Mouse (Mus musculus): Measurements from ENCODE around the gene Mpped1. TPM values are rescaled to one million over a fixed set of nuclear protein-coding genes. Genes with fewer than 3 reads are reported as not detected.

The Mpped1 gene
- total RNA-seq (2021), result 100 to 1,000 TPM; 206 to 213 TPM
- long read RNA-seq, experiment 1, transcript Mpped1-201 (7 exons, 3,265 nt), result major isoform, 119 of 256 reads
- long read RNA-seq, experiment 1, partial matches to known transcripts, result 90 of 256 reads
- long read RNA-seq, experiment 1, other reads (novel, unspliced or antisense), result 43 of 256 reads
- long read RNA-seq, experiment 2, transcript Mpped1-201 (7 exons, 3,265 nt), result major isoform, 72 of 171 reads
- long read RNA-seq, experiment 2, partial matches to known transcripts, result 74 of 171 reads
- long read RNA-seq, experiment 2, other reads (novel, unspliced or antisense), result 25 of 171 reads

DNA sequence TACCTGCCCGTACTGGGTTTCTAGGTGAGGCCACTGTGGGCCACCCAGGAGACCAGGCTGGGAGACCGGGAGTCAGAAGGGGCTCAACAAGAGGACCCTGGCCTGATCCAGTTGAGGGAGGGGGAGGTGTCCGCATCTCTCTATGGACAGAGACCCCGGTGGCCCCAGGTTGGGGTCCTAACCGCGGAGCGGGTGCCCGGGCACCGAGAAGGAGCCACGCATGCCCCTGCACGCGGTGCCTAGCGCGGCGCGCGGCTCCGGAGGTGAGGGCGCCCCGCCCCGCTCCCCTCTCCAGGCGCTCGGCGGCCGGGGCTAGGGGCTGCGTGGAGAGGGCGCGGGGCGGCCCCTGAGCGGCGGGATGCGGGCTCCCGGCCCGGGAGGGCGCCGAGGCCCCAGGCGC is at the start of gene Mpped1:
Mpped1 (plus strand) TSS at position 81 of the 400 bp plus-strand sequence.
- no peak for DNase-seq (ENCODE audit: low spot score in 2 of 2)

DNA sequence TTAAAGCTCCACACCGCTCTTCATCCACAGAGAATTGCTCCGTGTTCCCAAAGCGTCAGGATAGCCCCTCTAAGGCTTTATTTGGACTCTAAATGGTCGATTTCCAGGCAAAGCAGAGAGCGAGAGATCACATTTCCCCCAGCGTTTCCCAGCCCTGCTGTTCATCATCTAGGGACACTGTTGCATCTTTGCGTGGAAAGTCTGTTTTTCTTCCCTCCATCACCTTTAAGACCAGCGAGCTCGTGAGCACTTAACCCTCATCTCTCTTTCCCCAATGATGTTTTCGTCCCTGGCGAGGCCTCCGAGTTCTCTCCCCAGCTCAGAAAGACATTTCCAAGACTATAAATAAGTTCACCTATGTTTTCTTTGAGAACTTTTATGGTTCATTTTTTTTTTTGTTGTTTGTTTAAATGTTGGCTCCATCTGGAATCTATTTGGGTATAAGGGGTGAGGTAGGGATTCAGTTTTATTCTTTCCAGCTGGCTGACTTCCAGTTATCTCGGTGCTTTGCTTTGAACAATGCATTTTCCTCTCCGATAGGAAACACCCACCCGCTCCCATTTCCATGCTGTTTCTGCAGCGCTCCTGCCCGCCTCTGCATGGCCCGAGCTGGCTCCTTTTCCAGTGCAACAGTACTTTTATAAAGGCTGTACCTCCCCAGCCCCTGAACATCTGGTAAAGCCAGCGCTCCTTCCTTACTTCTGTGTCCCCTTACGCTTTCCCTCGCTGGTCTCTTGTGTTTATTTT is 38.4 kb upstream of the Mpped1 start:
- DNase-seq (ENCODE audit: low spot score in 2 of 2), result peak; percentile 41 to 60

DNA sequence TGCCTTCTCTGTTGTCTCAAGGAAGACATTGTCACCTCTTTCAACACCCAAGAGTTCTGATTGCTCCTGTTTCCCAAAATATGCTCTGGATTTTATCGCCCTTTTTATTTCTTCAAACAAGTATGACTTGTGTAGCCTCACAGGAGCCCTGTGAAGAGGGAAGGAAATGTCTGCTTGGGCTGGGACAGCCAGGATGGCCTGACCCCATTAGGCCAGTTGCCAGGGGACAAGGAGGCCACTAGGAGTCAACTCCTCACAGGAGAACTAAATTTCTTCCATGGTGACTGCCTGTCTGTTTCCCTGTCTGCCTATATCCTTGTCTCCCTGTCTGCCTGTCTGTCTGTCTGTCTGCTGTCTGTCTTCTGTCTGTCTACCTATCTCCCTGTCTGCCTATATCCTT is 37.2 kb upstream of the Mpped1 start:
- DNase-seq (ENCODE audit: low spot score in 2 of 2), result no peak

DNA sequence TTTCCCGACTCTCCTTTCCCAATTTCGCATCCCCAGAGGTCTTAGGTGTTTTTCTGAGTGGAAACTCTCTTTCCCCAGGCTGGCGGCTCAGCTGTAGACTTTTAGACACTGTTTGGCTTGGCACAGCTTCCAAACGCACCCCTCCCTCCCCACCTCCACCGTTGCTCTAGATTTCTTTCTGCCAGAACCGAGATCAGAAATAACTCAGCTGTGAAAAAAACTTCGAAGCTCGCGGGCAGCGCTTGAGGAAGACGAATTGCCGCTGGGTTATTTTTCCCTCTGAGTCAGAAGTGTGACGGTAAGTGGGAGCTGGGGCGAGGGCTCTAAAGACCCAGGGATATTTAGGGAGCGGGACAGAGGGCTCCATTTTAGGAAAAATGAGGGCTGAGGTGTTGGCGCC is 33.0 kb upstream of the Mpped1 start:
- DNase-seq (ENCODE audit: low spot score in 2 of 2), result peak; percentile 77 to 87

DNA sequence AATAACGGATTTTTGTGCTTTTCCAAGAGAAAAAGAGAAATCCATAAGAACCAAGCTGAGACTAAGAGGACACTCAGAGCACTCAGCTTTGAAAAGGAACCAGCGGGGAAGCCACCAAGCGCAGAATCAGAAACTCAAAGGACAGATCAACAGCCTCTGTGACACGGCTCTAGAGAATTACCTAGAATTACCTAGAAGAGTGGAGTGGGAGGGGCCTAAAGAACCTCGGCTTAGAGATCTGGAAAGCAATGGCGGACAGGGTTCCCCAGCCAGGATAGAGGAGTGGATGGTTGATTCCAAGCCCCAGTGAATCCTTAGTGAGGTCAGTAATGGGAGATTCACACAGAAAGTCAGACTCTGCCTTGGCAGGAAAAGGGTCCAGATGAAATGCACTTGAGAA is 30.3 kb upstream of the Mpped1 start:
- DNase-seq (ENCODE audit: low spot score in 2 of 2), result no peak

DNA sequence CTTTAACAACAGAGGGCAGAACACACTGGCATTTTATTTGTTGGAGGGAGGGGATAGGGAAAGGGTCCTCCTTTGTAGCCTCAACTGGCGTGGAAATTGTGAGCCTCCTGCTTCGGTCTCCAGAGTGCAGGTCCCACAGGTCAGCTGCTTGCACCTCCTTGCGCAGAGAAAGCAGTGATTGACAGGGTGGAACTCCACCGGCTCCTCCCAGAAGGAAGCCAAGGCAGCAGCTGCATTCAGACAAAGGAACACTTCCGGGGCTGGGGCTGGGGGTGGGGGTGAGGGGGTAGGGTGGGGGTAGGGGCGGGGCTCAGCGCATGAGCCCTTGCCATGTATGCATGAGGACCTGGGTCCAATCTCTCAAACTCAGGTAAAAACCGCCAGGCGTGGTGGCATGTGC is 29.8 kb upstream of the Mpped1 start:
- no peak for DNase-seq (ENCODE audit: low spot score in 2 of 2)

DNA sequence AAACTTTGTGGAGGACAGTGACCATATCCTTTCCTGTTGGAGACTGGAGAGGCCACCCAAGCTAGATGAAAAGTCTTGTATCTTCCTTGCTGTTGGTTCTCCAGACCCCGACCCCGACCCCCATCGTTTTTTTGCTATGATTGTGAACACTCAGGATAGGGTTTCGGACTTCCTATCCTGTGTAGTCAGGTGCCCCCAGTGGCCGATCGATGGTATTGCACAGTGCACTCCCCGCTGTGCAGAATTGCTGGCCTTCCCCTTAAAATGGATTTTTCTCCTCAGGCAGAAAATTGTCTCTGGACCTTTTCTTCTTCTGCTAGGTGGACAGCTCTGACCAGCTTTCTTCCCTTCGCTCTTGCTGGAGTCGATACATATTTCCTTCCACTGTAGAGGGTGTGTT is 22.5 kb upstream of the Mpped1 start:
- peak in 1 of 2 experiments; percentile 35 for DNase-seq (ENCODE audit: low spot score in 2 of 2)

DNA sequence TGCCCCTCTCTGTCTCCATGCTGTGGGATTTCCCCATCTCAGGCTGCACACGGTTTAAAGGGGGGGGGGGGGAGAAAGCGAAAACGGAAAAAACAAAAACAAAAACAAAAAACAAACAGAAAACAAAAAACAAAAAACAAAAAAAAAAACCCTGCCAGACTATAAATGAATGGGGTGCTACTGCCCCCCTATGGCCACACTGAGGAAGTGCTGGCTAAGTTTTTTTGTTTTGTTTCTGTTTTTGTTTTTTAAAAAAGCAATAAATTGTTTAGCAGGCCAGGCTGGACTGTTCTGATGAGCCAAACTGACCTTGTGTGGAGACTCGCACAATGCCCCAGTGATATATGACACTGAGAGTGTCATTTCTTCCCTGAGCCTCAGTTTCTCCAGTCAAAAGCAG is 20.3 kb upstream of the Mpped1 start:
- no peak for DNase-seq (ENCODE audit: low spot score in 2 of 2)

DNA sequence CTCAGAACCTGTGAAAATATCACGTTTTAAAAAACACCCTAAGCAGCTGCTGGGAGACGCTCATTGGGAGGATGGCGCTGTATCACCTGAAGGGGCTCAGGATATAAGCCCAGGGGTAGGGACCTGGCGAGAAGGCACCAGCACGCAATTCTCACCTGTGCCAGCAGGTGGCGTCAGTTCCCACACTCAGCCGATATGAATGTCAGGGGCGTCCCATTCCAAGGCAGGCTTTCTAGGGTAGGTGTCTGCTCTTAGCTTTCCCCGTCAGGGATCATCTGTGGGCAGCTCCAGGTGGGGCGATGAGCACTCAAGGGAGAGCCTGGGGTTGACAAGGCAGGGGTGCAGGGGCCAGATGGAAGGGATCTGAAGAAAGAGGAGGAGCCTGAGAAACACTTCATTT is 18.6 kb upstream of the Mpped1 start:
- peak; percentile 57 to 75 for DNase-seq (ENCODE audit: low spot score in 2 of 2)

DNA sequence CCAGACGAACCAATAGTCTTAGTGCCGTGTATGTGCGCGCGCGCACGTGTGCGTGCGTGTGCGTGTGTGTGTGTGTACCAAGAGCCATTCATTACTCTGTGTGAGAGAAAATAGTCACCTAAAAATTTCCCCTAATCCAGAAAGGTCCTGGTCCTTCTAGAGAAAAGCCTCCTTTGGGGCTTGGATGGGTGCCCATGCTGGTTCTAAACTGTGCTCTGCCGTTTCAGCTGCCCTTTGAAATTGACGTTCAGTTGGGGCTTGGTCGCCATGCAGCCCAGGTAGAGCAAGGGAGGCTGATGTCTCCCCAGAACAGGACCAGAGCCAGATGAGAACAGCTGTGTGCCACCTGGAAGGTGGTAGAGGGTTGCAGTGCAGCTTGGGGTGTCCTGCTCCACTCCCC is 17.8 kb upstream of the Mpped1 start:
- no peak for DNase-seq (ENCODE audit: low spot score in 2 of 2)

DNA sequence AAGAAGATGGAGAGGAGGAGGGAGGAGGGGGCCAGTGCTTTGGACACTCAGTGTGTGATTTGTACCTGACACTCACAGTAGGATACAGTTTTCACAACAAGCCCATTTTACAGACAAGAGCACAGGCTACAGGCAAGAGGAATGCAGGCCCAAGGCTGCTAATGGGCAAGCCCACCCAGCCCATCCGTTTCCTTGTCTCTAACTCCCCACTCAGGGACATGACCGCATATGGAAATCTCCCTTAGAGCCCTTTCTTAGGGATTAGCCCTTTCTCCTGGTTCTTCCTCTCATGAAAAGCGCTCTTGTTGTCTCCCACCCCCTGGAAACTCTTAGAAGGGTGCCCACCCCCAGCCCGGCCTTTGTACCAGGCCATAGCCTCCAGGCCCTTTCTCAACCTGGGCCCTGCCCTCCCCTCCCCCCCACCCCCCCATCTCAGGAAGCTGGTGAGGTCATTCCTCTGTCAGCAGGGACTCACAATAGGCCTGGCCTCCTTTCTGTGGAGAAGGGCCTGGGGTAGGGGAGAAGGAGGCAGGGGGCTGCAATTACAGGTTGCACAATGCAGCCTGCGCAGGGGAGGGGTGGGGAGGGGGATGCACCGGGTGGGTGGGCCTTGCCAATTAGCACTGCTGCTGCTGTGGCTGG is 13.8 kb upstream of the Mpped1 start:
- DNase-seq (ENCODE audit: low spot score in 2 of 2), result no peak

DNA sequence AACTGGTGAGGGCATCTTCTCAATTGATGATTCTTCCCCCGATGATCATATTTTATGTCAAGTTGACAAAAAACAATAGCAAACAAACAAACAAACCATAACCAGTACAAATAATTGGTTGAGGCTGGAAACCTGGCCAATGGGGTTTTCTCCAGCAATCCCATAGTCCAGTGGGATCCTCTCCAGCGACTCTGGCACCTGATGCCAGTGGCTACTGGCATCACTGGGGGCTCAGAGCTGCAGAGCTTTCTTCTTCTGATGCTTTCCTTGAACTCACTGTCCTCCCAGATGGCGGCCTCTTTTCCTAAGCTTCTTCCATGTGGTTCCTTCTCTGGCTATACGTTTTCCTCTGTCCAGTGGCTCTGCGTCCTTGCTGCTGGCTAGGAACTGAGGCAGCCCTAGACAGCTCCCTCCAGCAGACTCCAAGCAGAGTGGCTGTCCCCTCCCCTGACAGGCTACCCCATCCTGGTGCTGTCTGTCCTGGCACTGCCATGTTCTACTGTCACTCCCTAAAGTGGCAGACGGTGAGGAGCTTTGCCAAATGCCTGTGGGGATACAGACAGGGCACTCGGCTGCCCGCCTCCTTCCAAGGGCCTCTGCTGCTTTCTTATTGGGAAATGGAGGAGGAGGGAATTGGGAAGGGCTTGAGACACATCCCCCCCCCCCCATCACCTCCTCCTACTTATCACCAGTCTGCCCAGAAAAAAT is 7.8 kb upstream of the Mpped1 start:
- no peak for DNase-seq (ENCODE audit: low spot score in 2 of 2)

DNA sequence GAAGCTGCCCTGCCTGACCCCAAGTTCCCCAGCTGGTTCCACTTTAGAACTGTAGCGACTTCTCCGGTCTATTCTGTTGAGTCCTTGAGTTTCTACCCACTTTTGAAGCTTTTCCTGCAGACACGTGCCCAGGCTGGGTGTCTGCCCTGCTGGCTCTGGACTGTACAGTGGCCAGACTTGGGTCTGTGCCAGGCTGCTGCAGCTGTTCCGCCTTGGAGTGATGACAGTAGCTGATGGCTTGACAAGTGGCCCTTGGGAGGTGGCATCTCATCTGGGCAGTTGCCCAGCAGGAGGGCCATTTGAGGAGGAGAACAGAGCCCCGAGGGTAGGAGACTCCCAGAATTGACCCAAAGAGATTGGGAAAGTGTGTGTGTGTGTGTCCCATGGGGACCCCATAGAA is 6.8 kb upstream of the Mpped1 start:
- DNase-seq (ENCODE audit: low spot score in 2 of 2), result no peak

DNA sequence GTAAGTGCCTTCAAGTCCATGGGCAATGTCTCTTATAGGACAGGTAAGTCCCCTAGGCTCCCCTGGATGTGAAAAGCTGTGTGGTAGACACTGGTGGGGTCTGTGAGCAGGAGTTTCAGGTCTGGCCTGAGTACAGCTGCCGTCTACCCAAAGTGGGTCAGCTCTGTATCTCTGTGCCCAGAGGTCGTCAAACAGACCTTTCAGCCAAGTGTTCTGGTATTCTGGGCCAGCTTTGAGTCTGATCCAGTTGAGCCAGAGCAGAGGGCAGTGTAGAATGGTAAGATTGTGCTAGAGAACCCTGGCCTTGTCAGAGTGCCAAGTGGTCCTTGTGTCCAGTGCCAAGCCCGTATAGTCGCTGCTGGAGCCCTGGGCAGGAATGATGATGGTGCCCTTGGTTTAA is 6.3 kb upstream of the Mpped1 start:
- DNase-seq (ENCODE audit: low spot score in 2 of 2), result no peak

DNA sequence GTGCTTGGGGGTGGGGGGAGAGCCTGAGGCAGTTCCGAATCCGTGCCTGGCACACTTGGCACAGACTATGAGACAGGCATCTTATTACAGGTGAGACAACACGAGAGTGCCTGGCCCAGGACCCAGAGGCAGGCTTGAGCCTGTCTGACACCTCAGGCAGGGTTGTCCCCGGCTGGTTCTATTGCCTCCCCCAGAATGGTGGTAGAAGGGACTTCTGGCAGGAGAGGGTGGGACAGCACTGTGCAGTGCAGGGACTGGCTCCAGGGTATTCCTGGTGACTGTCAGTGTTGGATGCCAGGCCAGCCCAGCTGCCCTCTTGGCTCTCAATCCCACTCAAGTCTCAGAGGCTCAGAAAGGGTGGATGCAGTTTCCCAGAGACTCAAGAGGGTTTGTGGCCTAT is 4.3 kb upstream of the Mpped1 start:
- no peak for DNase-seq (ENCODE audit: low spot score in 2 of 2)

DNA sequence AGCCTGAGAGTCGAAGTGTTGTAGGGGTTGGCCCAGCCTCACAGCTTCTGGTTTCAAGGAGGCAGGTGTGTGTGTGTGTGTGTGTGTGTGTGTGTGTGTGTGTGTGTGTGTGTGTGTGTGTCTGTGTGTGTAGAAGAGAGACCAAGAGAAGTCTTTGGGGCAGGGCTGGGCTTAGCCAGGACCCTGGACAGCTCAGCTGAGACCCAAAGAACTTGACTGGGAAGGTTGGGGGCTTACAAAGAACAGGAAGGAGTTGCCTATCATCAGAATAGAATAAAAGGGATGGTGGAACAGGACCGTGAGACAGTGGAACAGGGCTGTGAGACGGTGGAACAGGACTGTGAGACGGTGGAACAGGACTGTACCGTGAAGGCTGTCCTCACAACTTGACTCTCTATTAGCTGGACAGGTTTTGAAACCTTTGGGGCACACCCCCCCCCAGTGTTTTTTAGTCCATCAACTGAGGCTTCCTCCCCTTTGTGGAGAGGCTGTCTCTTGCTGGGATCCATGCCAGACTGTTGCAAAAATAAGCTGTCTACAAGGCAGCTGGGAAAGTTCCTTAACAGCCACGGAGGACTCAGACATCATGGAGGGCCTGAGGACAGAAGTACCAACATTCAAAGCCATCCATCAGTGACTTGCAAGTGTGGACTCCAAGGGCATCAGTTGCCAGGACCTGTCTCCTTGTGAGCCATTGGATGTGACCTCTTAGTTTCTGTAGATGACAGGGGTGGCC is 2.8 kb upstream of the Mpped1 start:
- DNase-seq (ENCODE audit: low spot score in 2 of 2), result no peak

DNA sequence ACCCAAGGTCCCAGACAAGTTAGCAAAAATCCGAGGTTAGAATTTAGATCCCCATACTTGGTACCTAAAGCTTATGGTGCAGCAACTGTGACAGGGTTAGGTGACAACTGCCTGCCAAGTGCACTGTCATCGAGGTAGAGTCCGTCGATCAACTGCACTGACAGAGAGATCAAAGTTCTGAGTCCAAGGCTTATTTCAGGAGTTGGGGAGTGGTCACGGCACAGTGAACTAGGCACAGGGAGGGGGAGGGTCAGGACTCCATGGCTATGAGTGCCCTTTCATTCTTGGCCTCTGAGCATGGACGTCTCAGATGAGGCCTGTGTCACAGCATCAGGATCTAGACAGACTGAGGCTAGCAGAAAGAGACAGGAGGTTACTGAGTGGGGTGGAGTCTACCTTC is 1.8 kb upstream of the Mpped1 start:
- no peak for DNase-seq (ENCODE audit: low spot score in 2 of 2)

DNA sequence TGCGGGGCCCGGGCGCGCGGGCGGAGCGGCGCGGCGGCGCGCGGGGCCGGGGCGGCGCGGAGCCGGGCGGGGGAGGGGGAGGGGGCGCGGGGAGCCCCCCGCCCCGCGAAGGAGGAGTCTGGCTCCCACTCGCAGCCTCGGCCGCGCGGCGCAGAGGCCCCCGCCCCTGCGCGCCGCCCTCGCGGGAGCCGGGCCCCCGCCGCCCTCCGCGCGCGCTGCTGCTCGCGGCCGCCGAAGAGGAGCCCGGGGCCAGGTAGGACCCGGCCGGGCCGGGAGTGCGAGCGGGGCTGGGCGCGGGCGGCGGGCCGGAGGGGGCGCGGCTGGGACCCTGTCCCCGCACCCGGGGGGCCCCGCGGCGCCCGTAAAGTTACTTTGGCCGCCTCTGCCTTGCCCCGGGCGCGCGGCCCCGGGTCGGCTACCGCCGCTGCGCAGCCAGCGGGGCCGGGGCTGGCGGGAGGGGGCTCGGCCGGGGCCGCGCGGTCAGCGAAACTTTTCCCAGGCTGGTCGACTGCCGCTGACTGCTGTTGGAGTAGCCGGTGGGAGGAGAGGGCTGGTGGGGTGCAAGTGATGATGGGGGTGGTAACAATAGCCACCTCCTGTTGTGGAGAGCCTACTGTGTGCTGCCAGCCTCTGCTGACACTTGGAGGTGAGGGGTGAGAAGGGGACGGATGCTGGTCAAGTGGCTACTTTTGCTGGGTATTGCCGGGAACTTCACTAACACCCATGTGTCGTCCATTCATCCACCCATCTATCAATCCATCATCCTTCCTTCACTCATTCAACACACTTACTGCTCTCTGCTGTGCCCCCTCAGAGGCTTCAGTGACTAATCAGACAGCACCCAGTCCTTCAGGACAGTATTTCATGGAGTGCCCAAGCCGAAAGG is 831 bp downstream of the Mpped1 start:
- DNase-seq (ENCODE audit: low spot score in 2 of 2), result no peak

DNA sequence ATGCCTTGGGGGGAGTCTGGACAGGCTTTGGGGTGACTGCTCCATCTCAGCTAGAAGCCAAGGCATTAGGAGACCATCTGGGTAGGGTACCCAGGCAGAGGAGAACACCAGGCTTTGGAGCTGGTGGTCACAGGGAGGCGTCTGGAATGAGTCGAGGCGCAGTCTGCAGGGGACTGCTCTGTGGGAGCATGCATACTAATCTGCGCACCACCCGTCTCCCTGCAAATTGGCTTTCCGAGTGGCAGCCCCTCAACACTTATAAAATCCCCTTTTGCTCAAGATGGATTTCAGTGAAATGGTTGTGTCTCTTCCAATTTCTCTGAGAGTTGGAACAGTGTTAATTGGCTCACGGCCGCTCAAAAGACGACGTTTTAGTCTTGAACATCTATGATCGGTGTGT is 2.0 kb downstream of the Mpped1 start:
- no peak for DNase-seq (ENCODE audit: low spot score in 2 of 2)

DNA sequence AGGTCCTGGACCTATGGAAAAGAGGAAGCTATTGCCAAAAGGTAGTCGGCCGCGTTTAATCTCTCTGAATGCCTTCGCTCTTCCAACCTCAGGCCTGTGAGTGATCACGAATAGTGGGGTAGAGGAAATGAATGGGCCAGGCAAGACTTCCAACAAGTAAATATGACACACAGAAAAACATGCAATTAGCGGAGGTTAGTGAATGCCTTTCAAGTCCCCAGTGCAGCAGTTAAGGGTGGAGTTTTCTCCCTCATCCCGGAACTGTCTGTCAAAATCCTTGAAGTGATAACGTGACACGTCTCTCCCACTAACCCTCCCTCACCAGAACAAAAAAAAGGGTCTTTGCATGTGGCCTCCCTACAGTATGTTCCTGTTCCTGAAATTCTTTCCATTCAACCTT is 3.0 kb downstream of the Mpped1 start:
- no peak for DNase-seq (ENCODE audit: low spot score in 2 of 2)
